Mouse (Mus musculus) lung, postnatal 0 days (tissue): ENCODE measurements around the gene Nme2. TPM values are rescaled to one million over a fixed set of nuclear protein-coding genes. Genes with fewer than 3 reads are reported as not detected.

Source experiments
- ATAC-seq: fragments of 200-750 bp; cut with Nextera tagmentation; 2 replicates; pipeline ENCODE4 v1.8.0; 2017; ENCODE audit warnings: moderate library complexity
- DNase-seq: peaks from one replicate; pipeline ENCODE4 v3.0.0-alpha.2; 2016; ENCODE audit warnings: low spot score
- H3K27ac ChIP-seq: fragments of 300-500 bp; sonication (generic); 2 replicates; pipeline ENCODE4 v1.5.1; 2014; ENCODE audit warnings: antibody characterized with exemption, mild to moderate bottlenecking, low read length, mixed read lengths
- H3K27me3 ChIP-seq: fragments of 300-500 bp; sonication (generic); replicated peaks from 2 replicates; pipeline ENCODE4 v1.6.1; 2014; ENCODE audit warnings: low read length, mixed read lengths; ENCODE audit not compliant: insufficient read depth
- H3K36me3 ChIP-seq: fragments of 300-500 bp; sonication (generic); 2 replicates; pipeline ENCODE4 v1.6.1; 2014; ENCODE audit warnings: low read length, mixed read lengths; ENCODE audit not compliant: insufficient read depth
- H3K4me1 ChIP-seq: fragments of 300-500 bp; sonication (generic); 2 replicates; pipeline ENCODE4 v1.6.1; 2014; ENCODE audit warnings: antibody characterized with exemption, low read depth, low read length, mixed read lengths; ENCODE audit not compliant: insufficient read depth
- H3K4me2 ChIP-seq: fragments of 300-500 bp; sonication (generic); replicated peaks from 2 replicates; pipeline ENCODE4 v1.6.1; 2014; ENCODE audit warnings: low read depth, mild to moderate bottlenecking, low read length, moderate library complexity, mixed read lengths
- H3K4me3 ChIP-seq: fragments of 300-500 bp; sonication (generic); 2 replicates; pipeline ENCODE4 v1.5.1; 2014; ENCODE audit warnings: low read depth, low read length
- H3K9ac ChIP-seq: fragments of 300-500 bp; sonication (generic); replicated peaks from 2 replicates; pipeline ENCODE4 v1.6.1; 2014; ENCODE audit warnings: low read depth, mild to moderate bottlenecking
- H3K9me3 ChIP-seq: fragments of 300-500 bp; sonication (generic); 2 replicates; pipeline ENCODE4 v1.6.1; 2016; ENCODE audit warnings: low read length, mixed read lengths
- CTCF ChIP-seq: IDR thresholded peaks from 2 replicates; pipeline ENCODE4 v1.5.1; 2016; ENCODE audit warnings: antibody characterized with exemption, mild to moderate bottlenecking
- EP300 ChIP-seq: IDR thresholded peaks from 2 replicates; pipeline ENCODE4 v1.6.1; 2016; ENCODE audit warnings: antibody characterized with exemption, mild to moderate bottlenecking, control low read depth
- WGBS: fragments of 180-500 bp; shearing (Covaris S2); extraction: QIAGEN DNeasy Blood & Tissue Kit; methylation state at CpG from one replicate; pipeline ENCODE4 v1.1.7; 2014; 5-methylcytosine and 5-hydroxymethylcytosine counted together
- polyA plus RNA-seq: library from polyadenylated mRNA; unstranded; fragments of >200 nt; fragmentation: Nextera tagmentation; extraction: Ambion mirVana; gene quantifications from 2 replicates; pipeline ENCODE4 v1.2.1, GENCODE M21; 2015

The Nme2 gene
- polyA plus RNA-seq, 1 experiment from 2014 or later, result 280 TPM

- H3K36me3 ChIP-seq, result peaks cover 13% of the 10 kb centered on the region; the same call in 1 of the 2 replicates
- no peak for ATAC-seq
- 78% methylated on average over 4 of the region's 4 CpGs for WGBS
Measured at GRCm38 (mm10) chr11:93906834-93907233, 49.2 kb downstream of the Nme2 start.

More at GRCm38 (mm10) chr11:93906834-93907233, 49.2 kb downstream of the Nme2 start:
- no peaks in the 10 kb centered on the region for H3K27me3 ChIP-seq
- no peak overlapping the region for H3K4me3 ChIP-seq
- no peaks in the 10 kb centered on the region for H3K9me3 ChIP-seq
- TF ChIP-seq EP300, result no peak
- no peak for TF ChIP-seq CTCF
- no peak overlapping the region for H3K9ac ChIP-seq
- H3K4me1 ChIP-seq, result no peaks in the 10 kb centered on the region
- DNase-seq, result no peak
- H3K4me2 ChIP-seq, result no peak overlapping the region
- no peak overlapping the region for H3K27ac ChIP-seq

Other genes starting within 250 kb of the Nme2 start
- 10.4 and 12.1 TPM in 2 replicates for gene Utp18, start 70.5 kb downstream of the Nme2 start, polyA plus RNA-seq
- gene Mbtd1, start 70.4 kb downstream of the Nme2 start, polyA plus RNA-seq, result 11.1 and 12.4 TPM in 2 replicates
- 91.0 and 120 TPM in 2 replicates for gene Gm20390, start 12.0 kb upstream of the Nme2 start, polyA plus RNA-seq
- 35.2 and 42.4 TPM in 2 replicates for gene Nme1, start 12.3 kb upstream of the Nme2 start, polyA plus RNA-seq
- 77.9 and 87.4 TPM in 2 replicates for gene Spag9, start 39.8 kb upstream of the Nme2 start, polyA plus RNA-seq